Comparison of ENCODE assay signal across 10 mouse cellular contexts in the genomic region with DNA sequence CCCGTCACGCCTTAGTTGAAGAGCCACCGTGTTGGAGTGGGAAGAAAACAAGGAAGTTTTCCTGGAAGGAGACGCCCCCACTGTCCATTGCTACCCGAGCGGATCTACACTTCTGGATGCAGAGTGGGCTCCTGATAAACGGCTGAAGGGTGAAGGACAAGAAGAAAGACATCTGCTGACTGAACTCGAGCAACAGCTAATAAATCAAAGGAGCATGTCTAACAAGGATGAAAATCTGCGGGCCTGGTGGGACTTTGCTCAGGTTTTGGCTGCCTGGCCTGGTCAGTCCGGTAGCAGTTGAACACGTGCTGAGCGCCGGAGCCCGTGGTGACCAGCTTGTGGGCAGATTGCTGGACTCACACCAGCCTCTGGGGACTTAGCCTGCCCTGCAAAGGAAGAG. TPM values are rescaled to one million over a fixed set of nuclear protein-coding genes. Genes with fewer than 3 reads are reported as not detected.
DNase-seq lines count a peak whose midpoint lies in the region; ATAC-seq and TF ChIP-seq lines count a peak whose summit lies in the region.
"Had no signal": no experiment of that assay in that cellular context is flagged by ENCODE, and none has a peak within 500 bp of the region (broad histone marks: within the 10 kb centered on the region; RNA-seq: fewer than 3 reads in every experiment).

No protein-coding gene starts in this region.

- WGBS in forebrain, embryonic 10.5 days: 73% methylated on average over 14 of the region's 14 CpGs
- 76% methylated on average over 14 of the region's 14 CpGs for WGBS in forebrain, postnatal 0 days
- WGBS in intestine, embryonic 14.5 days: 37% methylated on average over 14 of the region's 14 CpGs
- 63% methylated on average over 14 of the region's 14 CpGs for WGBS in liver, embryonic 13.5 days (ENCODE audit: insufficient replicate concordance)

- no peak overlapping the region for H3K4me2 ChIP-seq in forebrain, postnatal 0 days (ENCODE audit: low read depth)
- H3K4me2 ChIP-seq in intestine, embryonic 14.5 days (ENCODE audit: low read length): peak overlapping the region; percentile 42
- H3K4me2 ChIP-seq in liver, embryonic 13.5 days: peak overlapping the region; percentile 10; the same call in 1 of the 2 replicates

- no peak for DNase-seq in forebrain, embryonic 10.5 days (ENCODE audit: extremely low spot score, low spot score)
- no peak for DNase-seq in forebrain, postnatal 0 days
- no peak for DNase-seq in ES-E14 (ENCODE audit: low read depth, low spot score)
- no peak for DNase-seq in intestine, embryonic 14.5 days (ENCODE audit: low spot score)
- DNase-seq in liver, embryonic 13.5 days: no peak
- no peak for DNase-seq in right cerebral cortex, postnatal 10 days (ENCODE audit: low spot score in 2 of 2)
- no peak for DNase-seq in layer of hippocampus, adult 9-10 months (ENCODE audit: low spot score)
- DNase-seq: heart, adult 2 months had no signal

- in situ Hi-C loops in ES-E14 (cut with MboI; ENCODE audit: low sequenced_read_pairs in 2 of 2, unreplicated experiment in 2 of 2): no loop called here

- H3K27me3 ChIP-seq in forebrain, embryonic 10.5 days (ENCODE audit: poor library complexity, severe bottlenecking): 0 out of 2 replicates have a peak, but pooled peaks cover 6% of the 10 kb centered on the region
- H3K27me3 ChIP-seq in forebrain, postnatal 0 days (ENCODE audit: insufficient read depth, low read length): no peaks in the 10 kb centered on the region
- no peaks in the 10 kb centered on the region for H3K27me3 ChIP-seq in intestine, embryonic 14.5 days (replicated peaks; ENCODE audit: control insufficient read depth, insufficient read depth, low read length)
- no peaks in the 10 kb centered on the region for H3K27me3 ChIP-seq in liver, embryonic 13.5 days

- TF ChIP-seq CTCF in forebrain, postnatal 0 days (IDR thresholded peaks at IDR 0.05; ENCODE audit: low read depth): no peak

- no peak overlapping the region for H3K9ac ChIP-seq in forebrain, postnatal 0 days
- peak overlapping the region; percentile 64; the same call in 1 of the 2 replicates for H3K9ac ChIP-seq in ES-E14 (ENCODE audit: insufficient read depth, low read depth, low read length, poor library complexity, severe bottlenecking)
- no peak overlapping the region for H3K9ac ChIP-seq in intestine, embryonic 14.5 days (ENCODE audit: low read length)
- no peak overlapping the region for H3K9ac ChIP-seq in liver, embryonic 13.5 days

- peaks cover 19% of the 10 kb centered on the region for H3K4me1 ChIP-seq in forebrain, embryonic 10.5 days
- H3K4me1 ChIP-seq in forebrain, postnatal 0 days (ENCODE audit: insufficient read depth): no peaks in the 10 kb centered on the region
- peaks cover 0 to 15% of the 10 kb centered on the region in 2 experiments; a peak in 1 of 4 replicates for H3K4me1 ChIP-seq in ES-E14 (ENCODE audit: control insufficient read depth in 2 of 2, insufficient read depth in 2 of 2, low read length in 2 of 2, poor library complexity in 1 of 2)
- peaks cover 7% of the 10 kb centered on the region; the same call in 1 of the 2 replicates for H3K4me1 ChIP-seq in intestine, embryonic 14.5 days (replicated peaks; ENCODE audit: control insufficient read depth, insufficient read depth, low read length)
- H3K4me1 ChIP-seq in liver, embryonic 13.5 days (replicated peaks): peaks cover 11% of the 10 kb centered on the region; the same call in 1 of the 2 replicates

- no peak for ATAC-seq in forebrain, postnatal 0 days
- no peak for ATAC-seq in intestine, embryonic 14.5 days (replicated peaks; ENCODE audit: low FRiP score, low TSS enrichment, low read depth)
- ATAC-seq in liver, embryonic 13.5 days (ENCODE audit: low read depth): no peak
- no peak for ATAC-seq in monocyte, adult 5-6 weeks (replicated peaks; ENCODE audit: insufficient number of reproducible peaks, low FRiP score, low TSS enrichment, poor library complexity, severe bottlenecking)

- peak overlapping the region; percentile 51 for H3K27ac ChIP-seq in forebrain, embryonic 10.5 days
- H3K27ac ChIP-seq in forebrain, postnatal 0 days (ENCODE audit: low read depth, low read length): no peak overlapping the region
- no peak overlapping the region for H3K27ac ChIP-seq in ES-E14 (ENCODE audit: insufficient read depth, low read depth, low read length, poor library complexity, severe bottlenecking)
- H3K27ac ChIP-seq in intestine, embryonic 14.5 days (ENCODE audit: low read depth): no peak overlapping the region
- no peak overlapping the region for H3K27ac ChIP-seq in liver, embryonic 13.5 days
- H3K27ac ChIP-seq: heart, adult 2 months had no signal

- H3K36me3 ChIP-seq in forebrain, embryonic 10.5 days (replicated peaks): no peaks in the 10 kb centered on the region
- H3K36me3 ChIP-seq in forebrain, postnatal 0 days (ENCODE audit: insufficient read depth): no peaks in the 10 kb centered on the region
- no peaks in the 10 kb centered on the region for H3K36me3 ChIP-seq in ES-E14 (ENCODE audit: control insufficient read depth, insufficient read depth, low read length, poor library complexity, severe bottlenecking)
- H3K36me3 ChIP-seq in intestine, embryonic 14.5 days (ENCODE audit: control insufficient read depth, insufficient read depth, low read length): no peaks in the 10 kb centered on the region
- no peaks in the 10 kb centered on the region for H3K36me3 ChIP-seq in liver, embryonic 13.5 days

- peak overlapping the region; percentile 38 for H3K4me3 ChIP-seq in forebrain, embryonic 10.5 days
- H3K4me3 ChIP-seq in forebrain, postnatal 0 days (ENCODE audit: low read depth, low read length): no peak overlapping the region
- H3K4me3 ChIP-seq in ES-E14 (ENCODE audit: insufficient read depth in 1 of 2, low read depth in 1 of 2, low read length in 2 of 2, poor library complexity in 1 of 2, severe bottlenecking in 1 of 2): peak overlapping the region; percentile 27 to 78
- H3K4me3 ChIP-seq in intestine, embryonic 14.5 days (ENCODE audit: low read depth, low read length): no peak overlapping the region
- H3K4me3 ChIP-seq in liver, embryonic 13.5 days (replicated peaks): no peak overlapping the region
- H3K4me3 ChIP-seq: heart, adult 2 months had no signal

- H3K9me3 ChIP-seq in forebrain, embryonic 10.5 days: no peaks in the 10 kb centered on the region
- H3K9me3 ChIP-seq in forebrain, postnatal 0 days (ENCODE audit: low read length): no peaks in the 10 kb centered on the region
- no peaks in the 10 kb centered on the region for H3K9me3 ChIP-seq in ES-E14 (ENCODE audit: control insufficient read depth, insufficient read depth, low read depth, low read length)
- H3K9me3 ChIP-seq in intestine, embryonic 14.5 days (ENCODE audit: control insufficient read depth, low read length): no peaks in the 10 kb centered on the region
- no peaks in the 10 kb centered on the region for H3K9me3 ChIP-seq in liver, embryonic 13.5 days (replicated peaks)

TF ChIP-seq in ES-E14, 5 proteins besides CTCF, POLR2A, EP300 and RAD21:
- TF ChIP-seq HCFC1 (IDR thresholded peaks at IDR 0.05; ENCODE audit: borderline replicate concordance, insufficient read depth, low read length) (no peak), ZC3H11A (IDR thresholded peaks at IDR 0.05; ENCODE audit: borderline replicate concordance, low read depth, low read length) (no peak), ZNF384 (IDR thresholded peaks at IDR 0.05; ENCODE audit: low read depth, low read length) (no peak), CHD2 (IDR thresholded peaks at IDR 0.05; ENCODE audit: low read depth, low read length) (no peak), MAFK (IDR thresholded peaks at IDR 0.05; ENCODE audit: insufficient read depth, low read depth, low read length) (no peak)
TF ChIP-seq in ES-E14: peak in this region for 0.

RNA-seq across cellular contexts. Expression of gene Slc2a5, which starts 0.6 kb away (rescaled TPM):
- 1.3 and 1.6 TPM in 2 replicates for polyA plus RNA-seq in forebrain, embryonic 10.5 days (2016; fragmentation: Nextera tagmentation; extraction: Ambion mirVana)
- total RNA-seq in forebrain, postnatal 0 days (2014; rRNA removed): 1.8 and 3.4 TPM in 2 replicates
- polyA plus RNA-seq in forebrain, postnatal 0 days (2015; fragmentation: Nextera tagmentation; extraction: Ambion mirVana): 1.4 and 3.2 TPM in 2 replicates
- total RNA-seq in ES-E14 (2012; rRNA removed): 2.4 and 3.2 TPM in 2 replicates
- 1.3 and 1.9 TPM in 2 replicates for polyA plus RNA-seq in intestine, embryonic 14.5 days (2014; fragmentation: Nextera tagmentation; extraction: Ambion mirVana)
- polyA plus RNA-seq in liver, embryonic 13.5 days (2015; fragmentation: Nextera tagmentation; extraction: Ambion mirVana): 0.22 and 0.23 TPM in 2 replicates
- 0.10 TPM in 1 of 3 replicates, not detected in the others for total RNA-seq in monocyte, adult 5-6 weeks (2017)

RNA-seq across cellular contexts. Expression of gene Slc2a7, which starts 29.1 kb away (rescaled TPM):
- not detected in 2 replicates for polyA plus RNA-seq in forebrain, embryonic 10.5 days (2016; fragmentation: Nextera tagmentation; extraction: Ambion mirVana)
- not detected in 2 replicates for total RNA-seq in forebrain, postnatal 0 days (2014; rRNA removed)
- not detected in 2 replicates for polyA plus RNA-seq in forebrain, postnatal 0 days (2015; fragmentation: Nextera tagmentation; extraction: Ambion mirVana)
- 2.5 and 2.6 TPM in 2 replicates for total RNA-seq in ES-E14 (2012; rRNA removed)
- polyA plus RNA-seq in intestine, embryonic 14.5 days (2014; fragmentation: Nextera tagmentation; extraction: Ambion mirVana): not detected in 2 replicates
- 0.21 TPM in 1 of 2 replicates, not detected in the other for polyA plus RNA-seq in liver, embryonic 13.5 days (2015; fragmentation: Nextera tagmentation; extraction: Ambion mirVana)
- total RNA-seq in monocyte, adult 5-6 weeks (2017): not detected in 3 replicates
- total RNA-seq: heart, adult 2 months had no signal
- polyA plus RNA-seq: heart, adult 2 months; neural tube, embryonic 14.5 days had no signal

RNA-seq across cellular contexts. Expression of gene Gpr157, which starts 32.5 kb away (rescaled TPM):
- 0.32 and 0.41 TPM in 2 replicates for polyA plus RNA-seq in forebrain, embryonic 10.5 days (2016; fragmentation: Nextera tagmentation; extraction: Ambion mirVana)
- total RNA-seq in forebrain, postnatal 0 days (2014; rRNA removed): 1.3 and 1.8 TPM in 2 replicates
- 0.31 TPM in 2 replicates for polyA plus RNA-seq in forebrain, postnatal 0 days (2015; fragmentation: Nextera tagmentation; extraction: Ambion mirVana)
- 0.58 and 0.71 TPM in 2 replicates for total RNA-seq in ES-E14 (2012; rRNA removed)
- 0.42 and 0.44 TPM in 2 replicates for polyA plus RNA-seq in intestine, embryonic 14.5 days (2014; fragmentation: Nextera tagmentation; extraction: Ambion mirVana)
- polyA plus RNA-seq in liver, embryonic 13.5 days (2015; fragmentation: Nextera tagmentation; extraction: Ambion mirVana): 0.10 and 0.12 TPM in 2 replicates
- 0.19 to 0.39 TPM (median 0.32 TPM) in 3 replicates for total RNA-seq in monocyte, adult 5-6 weeks (2017)

Comparison
In these comparisons a context has a peak if more than half of its experiments do, and no peak if none do; other contexts are left out.
1. H3K4me3 ChIP-seq: peak in forebrain, embryonic 10.5 days (single experiment) and ES-E14 (2 of 2); none in forebrain, postnatal 0 days (single experiment), intestine, embryonic 14.5 days (single experiment) and liver, embryonic 13.5 days (single experiment).